Mouse (Mus musculus) liver, embryonic 12.5 days (tissue): ENCODE data around the gene Ufl1. TPM values are rescaled to one million over a fixed set of nuclear protein-coding genes. Genes with fewer than 3 reads are reported as not detected.
"Not testable (repeated sequence)": the region's sequence is repeated elsewhere in the genome, so short reads cannot be mapped to it uniquely, and the experiment has no call there.

ENCODE experiments used
- ATAC-seq: fragments of 200-750 bp; cut with Nextera tagmentation; 2 replicates; pipeline ENCODE4 v1.8.0; 2017; ENCODE audit warnings: moderate number of reproducible peaks, mild to moderate bottlenecking, moderate library complexity
- H3K27ac ChIP-seq: fragments of 300-500 bp; sonication (generic); 2 replicates; pipeline ENCODE4 v1.5.1; 2016; ENCODE audit warnings: mild to moderate bottlenecking
- H3K27me3 ChIP-seq: fragments of 300-500 bp; sonication (generic); replicated peaks from 2 replicates; pipeline ENCODE4 v1.6.1; 2016; ENCODE audit warnings: mild to moderate bottlenecking, moderate library complexity
- H3K36me3 ChIP-seq: fragments of 300-500 bp; sonication (generic); 2 replicates; pipeline ENCODE4 v1.6.1; 2016; ENCODE audit warnings: mild to moderate bottlenecking, moderate library complexity
- H3K4me1 ChIP-seq: fragments of 300-500 bp; sonication (generic); 2 replicates; pipeline ENCODE4 v1.6.1; 2016
- H3K4me2 ChIP-seq: fragments of 300-500 bp; sonication (generic); 2 replicates; pipeline ENCODE4 v1.6.1; 2016; ENCODE audit warnings: mild to moderate bottlenecking, moderate library complexity
- H3K4me3 ChIP-seq: fragments of 300-500 bp; sonication (generic); 2 replicates; pipeline ENCODE4 v1.5.1; 2016; ENCODE audit warnings: mild to moderate bottlenecking, moderate library complexity
- H3K9ac ChIP-seq: fragments of 300-500 bp; sonication (generic); 2 replicates; pipeline ENCODE4 v1.6.1; 2016; ENCODE audit warnings: mild to moderate bottlenecking, moderate library complexity
- H3K9me3 ChIP-seq: fragments of 300-500 bp; sonication (generic); replicated peaks from 2 replicates; pipeline ENCODE4 v1.6.1; 2016; ENCODE audit warnings: mild to moderate bottlenecking, moderate library complexity
- WGBS: fragments of 180-500 bp; shearing (Covaris S2); methylation state at CpG from one replicate; pipeline ENCODE4 v1.1.7; 2016; ENCODE audit not compliant: insufficient replicate concordance; 5-methylcytosine and 5-hydroxymethylcytosine counted together
- polyA plus RNA-seq: library from polyadenylated mRNA; unstranded; fragments of >200 nt; fragmentation: Nextera tagmentation; extraction: Ambion mirVana; gene quantifications from 2 replicates; pipeline ENCODE4 v1.2.1, GENCODE M21; 2016

Ufl1 gene
- 19.2 and 21.4 TPM in 2 replicates for polyA plus RNA-seq

DNA sequence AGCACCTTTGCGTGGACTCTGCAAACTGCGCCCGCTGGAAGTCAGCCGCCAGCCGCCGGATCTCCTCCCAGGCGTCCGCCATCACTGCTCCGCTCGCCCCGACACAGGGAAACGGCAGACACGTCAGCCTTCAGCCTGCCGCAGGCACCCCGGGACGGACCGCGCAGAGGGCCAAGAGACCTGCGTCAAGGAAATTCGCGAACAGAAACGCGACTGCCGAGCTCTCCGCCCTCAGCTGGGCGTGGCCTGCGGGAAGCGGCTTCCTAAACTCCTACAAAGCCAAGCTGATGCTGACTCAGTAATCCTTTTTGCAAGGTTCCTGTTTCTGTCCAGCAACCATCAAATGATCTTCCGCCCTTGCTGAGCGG, at the start of gene Ufl1:
TSS of gene Ufl1 (minus strand) at position 151 of the 368 bp plus-strand sequence.
- Histone ChIP-seq H3K4me3 (peak within 1 kb of the TSS; percentile 73), H3K27ac (peak within 1 kb of the TSS; percentile 84), H3K27me3 (no peaks in the 10 kb centered on the region), H3K9me3 (no peaks in the 10 kb centered on the region), H3K4me2 (peak within 1 kb of the TSS; percentile 73), H3K9ac (peak within 1 kb of the TSS; percentile 81), H3K4me1 (peaks cover 9% of the 10 kb centered on the region), H3K36me3 (peaks cover 26% of the 10 kb centered on the region)
- peak; percentile 99 for ATAC-seq
- WGBS = under 1% methylated on average over 30 of the region's 30 CpGs

DNA sequence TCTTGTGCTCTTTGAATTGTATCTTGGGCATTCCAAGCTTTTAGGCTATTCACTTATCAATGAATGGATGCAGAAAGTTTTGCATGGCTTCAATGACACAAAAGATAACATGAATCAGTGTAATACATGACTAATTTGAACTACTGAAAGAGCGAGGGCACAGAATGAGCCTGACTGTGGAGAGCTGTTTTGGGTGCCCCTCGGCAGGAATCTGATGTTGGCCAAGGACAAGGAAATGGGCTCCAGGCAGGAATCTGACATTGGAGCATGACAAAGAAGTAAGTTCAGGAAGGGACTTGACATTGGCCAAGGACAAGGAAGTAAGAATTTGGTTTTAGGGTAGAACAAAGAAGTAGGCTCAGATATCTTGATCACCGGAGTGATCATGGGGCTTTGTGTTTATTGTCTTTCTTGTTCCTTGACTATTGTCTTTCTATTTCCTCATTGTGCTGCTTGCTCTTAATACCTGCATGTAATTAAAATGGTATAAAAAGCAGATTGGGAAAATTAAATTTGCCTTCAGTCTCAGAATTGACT, 44.1 kb upstream of the Ufl1 start:
- ATAC-seq = no peak
- Histone ChIP-seq H3K36me3 (no peaks in the 10 kb centered on the region), H3K27me3 (no peaks in the 10 kb centered on the region), H3K27ac (no peak overlapping the region), H3K9ac (no peak overlapping the region), H3K4me3 (no peak overlapping the region), H3K4me1 (no peaks in the 10 kb centered on the region), H3K4me2 (no peak overlapping the region), H3K9me3 (no peaks in the 10 kb centered on the region)
- 73% methylated on average over 3 of the region's 3 CpGs for WGBS

DNA sequence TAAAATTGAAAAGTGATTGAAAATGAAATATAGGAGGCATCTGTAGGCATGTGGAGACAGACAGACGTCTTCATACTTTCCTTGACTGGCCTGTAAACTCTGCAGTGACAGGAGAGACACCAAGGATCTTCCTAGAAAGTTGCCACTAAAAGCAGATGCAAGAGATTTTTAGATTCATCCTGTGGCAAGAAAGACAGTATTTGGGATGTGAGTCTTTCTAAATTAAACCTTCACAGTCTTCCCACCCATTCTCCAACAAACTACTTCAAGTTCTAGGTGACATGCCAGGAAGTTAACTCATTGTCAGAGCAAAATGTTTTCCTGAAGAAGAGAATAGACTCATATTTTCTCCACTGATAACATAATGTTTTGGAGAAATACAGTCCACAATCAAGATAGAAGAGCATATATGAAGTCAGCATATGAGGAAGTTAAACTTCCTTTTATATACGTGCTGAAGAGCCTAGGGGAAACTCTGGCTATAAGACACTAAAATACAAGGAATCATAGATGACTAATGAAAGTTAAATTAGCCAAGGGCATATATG, 41.1 kb upstream of the Ufl1 start:
- no peaks in the 10 kb centered on the region for H3K9me3 ChIP-seq
- no peaks in the 10 kb centered on the region for H3K36me3 ChIP-seq
- no peak overlapping the region for H3K27ac ChIP-seq
- no peak for ATAC-seq
- no peak overlapping the region for H3K4me2 ChIP-seq
- H3K4me3 ChIP-seq = no peak overlapping the region
- H3K9ac ChIP-seq = no peak overlapping the region
- H3K27me3 ChIP-seq = no peaks in the 10 kb centered on the region
- 22% methylated on average over 2 of the region's 2 CpGs for WGBS
- no peaks in the 10 kb centered on the region for H3K4me1 ChIP-seq

DNA sequence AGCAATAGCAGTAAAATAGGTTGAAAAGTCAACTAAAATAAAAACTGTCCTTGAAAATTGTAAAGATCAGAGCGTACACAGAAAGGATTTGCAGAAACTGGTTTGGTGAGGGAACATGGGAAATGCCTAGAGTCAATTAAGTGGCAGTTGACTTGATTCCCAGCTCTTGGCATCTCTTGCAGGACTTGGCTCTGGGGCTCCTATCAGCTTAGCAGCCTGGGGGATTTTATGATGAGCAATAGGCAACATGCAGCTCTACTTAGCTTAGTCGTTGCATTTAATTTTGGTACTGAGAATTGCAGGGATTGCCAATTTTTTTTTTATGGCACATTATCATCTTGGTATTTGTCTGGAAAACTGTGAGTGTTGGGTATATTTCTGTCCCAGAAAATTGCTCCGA, 32.1 kb upstream of the Ufl1 start:
- Histone ChIP-seq H3K36me3 (no peaks in the 10 kb centered on the region), H3K27ac (no peak overlapping the region), H3K4me3 (no peak overlapping the region), H3K9me3 (no peaks in the 10 kb centered on the region), H3K9ac (no peak overlapping the region), H3K27me3 (no peaks in the 10 kb centered on the region), H3K4me2 (no peak overlapping the region), H3K4me1 (no peaks in the 10 kb centered on the region)
- WGBS = 67% methylated on average over 3 of the region's 3 CpGs
- no peak for ATAC-seq

DNA sequence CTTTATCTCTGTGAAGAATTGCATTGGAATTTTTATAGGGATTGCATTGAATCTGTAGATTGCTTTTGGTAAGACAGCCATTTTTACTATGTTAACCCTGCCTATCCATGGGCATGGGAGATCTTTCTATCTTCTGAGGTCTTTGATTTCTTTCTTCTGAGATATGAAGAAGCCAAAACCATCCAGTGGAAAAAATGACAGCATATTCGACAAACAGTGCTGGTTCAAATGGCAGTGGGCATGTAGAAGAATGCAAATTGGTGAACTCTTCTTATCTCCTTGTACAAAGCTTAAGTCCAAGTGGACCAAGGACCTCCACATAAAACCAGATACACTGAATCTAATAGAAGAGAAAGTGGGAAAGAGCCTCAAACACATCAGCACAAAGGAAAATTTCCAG, 3.4 kb upstream of the Ufl1 start:
- H3K9ac ChIP-seq, H3K9me3 ChIP-seq, H3K4me1 ChIP-seq, H3K27ac ChIP-seq, H3K36me3 ChIP-seq, H3K27me3 ChIP-seq, H3K4me3 ChIP-seq, H3K4me2 ChIP-seq, ATAC-seq: not testable (repeated sequence)
- 57% methylated on average over 1 of the region's 1 CpGs for WGBS

DNA sequence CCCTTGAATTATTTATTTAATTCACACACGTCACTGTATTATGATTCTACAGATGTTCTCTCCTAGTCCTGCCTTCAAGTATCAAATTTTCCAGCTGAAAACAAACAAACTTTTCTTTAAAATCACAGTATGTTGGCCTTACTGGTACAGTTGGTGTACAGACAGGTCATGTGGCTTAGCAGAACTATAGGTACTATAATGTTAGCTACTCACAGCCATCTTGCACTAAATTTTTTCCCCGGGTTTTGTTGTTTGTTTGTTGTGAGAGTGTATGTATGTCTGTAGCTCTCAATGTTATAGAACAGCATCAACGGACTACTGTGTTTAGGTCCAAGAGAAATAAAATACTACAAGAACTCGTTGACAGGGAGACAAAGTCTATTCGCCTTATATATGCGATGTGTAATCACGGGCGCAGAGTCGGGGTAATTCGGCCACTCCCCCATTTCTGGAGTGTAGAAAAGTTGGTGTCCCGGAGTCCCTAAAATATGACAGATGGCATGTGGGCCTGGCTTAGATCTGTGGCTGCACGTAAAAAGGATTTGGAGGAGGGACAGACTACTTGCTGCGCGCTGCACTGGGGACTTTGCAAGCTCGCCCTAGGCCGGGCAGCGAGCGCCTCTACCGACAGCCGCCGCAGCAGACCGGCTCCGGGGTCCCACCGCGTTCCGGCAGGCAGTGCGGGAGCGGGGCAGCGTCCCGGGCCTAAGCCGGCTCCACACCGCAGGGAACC, 517 bp downstream of the Ufl1 start:
- Histone ChIP-seq H3K9ac (peak overlapping the region; percentile 81), H3K27me3 (no peaks in the 10 kb centered on the region), H3K4me2 (peak overlapping the region; percentile 73), H3K4me3 (peak overlapping the region; percentile 73), H3K9me3 (no peaks in the 10 kb centered on the region), H3K27ac (peak overlapping the region; percentile 84), H3K36me3 (peaks cover 27% of the 10 kb centered on the region), H3K4me1 (peaks cover 9% of the 10 kb centered on the region)
- ATAC-seq = peak; percentile 90
- WGBS = 2% methylated on average over 32 of the region's 32 CpGs

DNA sequence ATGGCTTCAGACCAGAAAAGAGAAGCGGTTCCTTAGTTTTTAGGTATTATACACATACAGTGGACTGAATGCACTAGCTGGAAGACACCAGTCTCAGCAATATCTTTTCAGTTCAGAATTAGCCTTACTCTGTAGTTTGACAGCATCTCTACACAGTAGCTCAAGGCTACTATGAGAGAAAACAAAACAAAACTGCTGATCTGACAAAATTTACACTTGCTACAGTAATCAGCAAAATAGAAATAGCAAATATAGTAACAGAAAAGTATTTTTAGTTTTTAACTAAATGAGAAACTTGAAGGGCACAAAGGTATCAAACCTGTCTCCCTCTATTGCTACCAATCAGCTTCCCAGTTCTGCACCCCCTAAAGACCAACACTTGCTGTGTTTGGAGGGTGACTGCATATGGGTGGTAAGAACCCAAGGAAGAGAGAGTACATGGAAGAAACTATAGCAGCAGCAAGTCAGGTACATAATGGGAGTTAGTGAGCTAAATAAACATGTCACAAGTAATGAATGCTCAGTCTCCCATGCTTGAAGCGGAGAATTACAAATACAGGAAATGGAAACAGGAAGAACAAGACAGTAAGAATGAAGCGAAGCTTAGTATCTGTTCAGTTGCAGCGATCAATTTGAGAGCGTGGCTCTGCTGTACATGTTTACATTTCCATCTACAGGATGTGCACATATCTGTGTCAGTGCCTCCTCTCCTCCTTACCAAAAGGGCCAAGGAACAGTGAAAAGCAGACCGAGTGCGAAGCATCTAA, 8.6 kb downstream of the Ufl1 start:
- Histone ChIP-seq H3K27ac (no peak overlapping the region), H3K27me3 (no peaks in the 10 kb centered on the region), H3K4me2 (no peak overlapping the region), H3K36me3 (peaks cover 76% of the 10 kb centered on the region), H3K4me1 (no peaks in the 10 kb centered on the region), H3K9me3 (no peaks in the 10 kb centered on the region), H3K9ac (no peak overlapping the region), H3K4me3 (no peak overlapping the region)
- no peak for ATAC-seq
- WGBS = 72% methylated on average over 7 of the region's 7 CpGs

DNA sequence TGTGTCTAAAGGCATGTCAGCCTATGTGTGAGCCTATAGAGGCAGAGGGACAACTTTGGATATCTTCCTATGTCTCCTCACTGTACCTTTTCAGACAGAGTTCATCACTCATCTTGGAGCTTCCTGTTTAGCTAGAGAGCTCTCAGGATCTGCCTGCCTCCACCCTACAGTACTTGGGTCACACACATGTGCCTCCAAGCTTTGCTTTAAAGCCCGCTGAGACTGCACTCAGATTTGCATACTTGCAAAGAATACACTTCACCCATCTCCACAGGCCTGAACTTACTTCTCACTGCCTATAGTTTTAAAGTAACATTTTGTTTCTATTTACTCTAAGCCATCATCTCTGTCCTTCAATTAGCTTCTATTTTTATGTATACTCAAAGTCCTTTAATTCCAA, 9.7 kb downstream of the Ufl1 start:
- H3K36me3 ChIP-seq = peaks cover 75% of the 10 kb centered on the region

DNA sequence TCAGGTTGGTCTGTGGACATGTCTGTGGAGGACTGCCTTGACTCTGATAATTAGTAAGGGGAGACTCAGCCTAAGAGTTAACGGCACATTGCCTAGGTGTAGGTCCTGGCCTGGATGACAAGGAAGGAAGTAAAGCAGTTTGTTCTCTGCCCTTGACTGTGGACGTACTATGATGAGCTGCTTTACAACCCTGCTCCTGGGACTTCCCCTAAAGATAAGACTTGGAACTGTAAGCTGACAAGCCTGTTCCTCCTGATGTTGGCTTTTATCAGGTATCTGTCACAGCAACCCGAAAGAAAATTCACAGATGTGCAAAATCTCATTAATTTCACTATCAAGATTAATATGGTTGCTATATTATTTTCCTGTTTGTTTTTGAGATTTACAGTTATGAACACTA, 14.5 kb downstream of the Ufl1 start:
- no peak overlapping the region for H3K9ac ChIP-seq
- H3K4me2 ChIP-seq = no peak overlapping the region
- 53% methylated on average over 3 of the region's 3 CpGs for WGBS
- no peaks in the 10 kb centered on the region for H3K4me1 ChIP-seq
- no peak overlapping the region for H3K27ac ChIP-seq
- no peak for ATAC-seq
- no peaks in the 10 kb centered on the region for H3K9me3 ChIP-seq
- no peaks in the 10 kb centered on the region for H3K27me3 ChIP-seq
- H3K36me3 ChIP-seq = peaks cover 67% of the 10 kb centered on the region
- no peak overlapping the region for H3K4me3 ChIP-seq

More for the DNA sequence above, 9.7 kb downstream of the Ufl1 start:
- H3K4me2 ChIP-seq = no peak overlapping the region
- no peak for ATAC-seq
- H3K27ac ChIP-seq = no peak overlapping the region
- no peaks in the 10 kb centered on the region for H3K9me3 ChIP-seq
- 77% methylated on average over 1 of the region's 1 CpGs for WGBS
- H3K4me3 ChIP-seq = no peak overlapping the region
- no peaks in the 10 kb centered on the region for H3K27me3 ChIP-seq
- H3K4me1 ChIP-seq = no peaks in the 10 kb centered on the region
- H3K9ac ChIP-seq = no peak overlapping the region

DNA sequence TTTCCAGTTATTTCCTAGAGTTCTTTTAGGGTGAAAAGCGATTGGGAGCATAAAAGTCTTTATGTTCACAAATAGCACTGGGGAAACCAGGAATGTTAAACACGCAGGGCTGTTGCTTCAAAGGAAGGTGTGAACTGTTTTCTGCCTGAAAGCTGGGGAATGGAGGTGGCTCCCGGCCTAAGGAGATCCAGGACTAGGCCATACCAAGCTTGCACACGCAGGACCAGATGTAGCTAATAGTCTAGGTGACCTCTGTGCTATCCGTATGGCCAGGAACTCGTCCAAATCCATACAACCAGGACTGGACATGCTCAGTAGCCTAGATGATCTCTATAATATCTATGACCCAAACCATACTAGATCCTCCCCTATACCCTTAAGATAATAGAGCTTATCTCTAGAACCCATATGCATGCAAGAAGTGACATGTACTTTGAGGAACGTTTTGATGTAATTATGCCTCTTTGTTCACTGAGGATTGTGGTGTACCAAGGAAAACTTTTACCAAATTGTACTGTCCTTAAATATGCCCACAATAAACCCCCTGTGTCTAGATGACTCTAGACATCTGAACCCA, 23.7 kb downstream of the Ufl1 start:
- peak; percentile 89 for ATAC-seq
- H3K4me2 ChIP-seq = no peak overlapping the region
- peaks cover 42% of the 10 kb centered on the region for H3K36me3 ChIP-seq
- no peak overlapping the region for H3K4me3 ChIP-seq
- no peaks in the 10 kb centered on the region for H3K9me3 ChIP-seq
- H3K9ac ChIP-seq = no peak overlapping the region
- no peak overlapping the region for H3K27ac ChIP-seq
- no peaks in the 10 kb centered on the region for H3K27me3 ChIP-seq
- H3K4me1 ChIP-seq = peaks cover 7% of the 10 kb centered on the region
- WGBS = 62% methylated on average over 7 of the region's 7 CpGs

DNA sequence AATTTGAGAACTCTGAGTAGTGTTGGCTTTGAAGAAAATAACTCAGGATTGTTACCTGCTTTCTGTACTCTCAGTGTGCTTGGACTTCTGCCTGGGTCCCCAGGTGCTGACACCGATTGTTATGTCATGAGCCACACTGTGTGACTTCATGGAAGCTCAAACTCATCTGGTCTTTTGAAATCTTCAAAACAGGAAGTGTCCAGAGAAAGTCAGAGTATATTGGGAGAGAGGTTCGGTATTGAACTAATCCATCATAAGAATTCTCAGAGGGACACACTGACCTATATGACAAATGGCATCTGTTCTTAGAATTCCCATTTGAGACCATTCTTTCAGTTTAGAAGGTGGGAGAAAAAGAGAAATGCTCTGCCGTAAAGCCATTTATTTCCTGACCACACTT, 38.8 kb downstream of the Ufl1 start, which contains the start of gene Fhl5:
TSS of gene Fhl5 (minus strand) at position 101 of the 400 bp plus-strand sequence.
- Histone ChIP-seq H3K4me2 (no peak within 1 kb of the TSS), H3K4me1 (no peaks in the 10 kb centered on the region), H3K27me3 (no peaks in the 10 kb centered on the region), H3K27ac (no peak within 1 kb of the TSS), H3K36me3 (no peaks in the 10 kb centered on the region), H3K4me3 (no peak within 1 kb of the TSS), H3K9ac (no peak within 1 kb of the TSS), H3K9me3 (no peaks in the 10 kb centered on the region)
- WGBS = 67% methylated on average over 3 of the region's 3 CpGs
- no peak for ATAC-seq

DNA sequence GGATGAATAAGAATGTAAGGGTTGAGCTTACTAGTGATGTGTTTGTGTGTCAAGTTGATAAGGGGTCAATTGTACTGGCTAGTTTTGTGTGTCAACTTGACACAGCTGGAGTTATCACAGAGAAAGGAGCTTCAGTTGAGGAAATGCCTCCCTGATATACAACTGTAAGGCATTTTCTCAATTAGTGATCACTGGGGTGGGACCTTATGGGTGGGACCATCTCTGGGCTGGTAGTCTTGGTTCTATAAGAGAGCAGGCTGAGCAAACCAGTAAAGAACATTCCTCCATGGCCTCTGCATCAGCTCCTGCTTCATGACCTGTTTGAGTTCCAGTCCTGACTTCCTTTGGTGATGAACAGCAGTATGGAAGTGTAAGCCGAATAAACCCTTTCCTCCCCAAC, 46.0 kb downstream of the Ufl1 start:
- not testable (repeated sequence) for H3K27ac ChIP-seq, H3K4me2 ChIP-seq, H3K9me3 ChIP-seq, H3K36me3 ChIP-seq, H3K4me3 ChIP-seq, H3K9ac ChIP-seq, H3K27me3 ChIP-seq
- 87% methylated on average over 1 of the region's 1 CpGs for WGBS
- ATAC-seq = peak; percentile 72
- H3K4me1 ChIP-seq = peaks cover 12% of the 10 kb centered on the region; the same call in 1 of the 2 replicates
